Mouse (Mus musculus): Measurements from ENCODE around the gene Syngap1.

- TF ChIP-seq CTCF (IDR thresholded peaks at IDR 0.05; ENCODE audit: low read depth, low read length) (no peak), GATA1 (IDR thresholded peaks at IDR 0.05; ENCODE audit: borderline replicate concordance, low read length) (no peak), TAL1 (conservative IDR thresholded peaks at IDR 0.05; ENCODE audit: low read depth, low read length) (no peak)
Measured at GRCm38 (mm10) chr17:26936921-26937695, 3.9 kb upstream of the Syngap1 start.
